Mouse (Mus musculus) G1E-ER4 (cell line): ENCODE measurements around the gene Tmcc3. TPM values are rescaled to one million over a fixed set of nuclear protein-coding genes. Genes with fewer than 3 reads are reported as not detected.

Experiments
- GATA1 ChIP-seq: IDR thresholded peaks from one replicate; pipeline ENCODE4 v1.8.0; 2012; ENCODE audit warnings: low read length, inconsistent platforms
- polyA plus RNA-seq: library from polyadenylated mRNA; stranded (reverse); fragments of >175 nt; gene quantifications from 2 replicates; pipeline ENCODE4 v1.2.3, GENCODE M21; 2012

Gene Tmcc3
- polyA plus RNA-seq, 1 experiment, result 7.3 TPM

- TF ChIP-seq GATA1, result no peak
Measured at GRCm38 (mm10) chr10:94347296-94347695, 35.5 kb downstream of the Tmcc3 start.

GRCm38 (mm10) chr10:94347959-94348358, 36.2 kb downstream of the Tmcc3 start:
- TF ChIP-seq GATA1, result no peak

GRCm38 (mm10) chr10:94350207-94350606, 38.5 kb downstream of the Tmcc3 start:
- TF ChIP-seq GATA1, result no peak

GRCm38 (mm10) chr10:94350896-94351661, 39.3 kb downstream of the Tmcc3 start:
- no peak for TF ChIP-seq GATA1

- no peak for TF ChIP-seq GATA1
Measured at GRCm38 (mm10) chr10:94352172-94352876, 40.6 kb downstream of the Tmcc3 start.

- no peak for TF ChIP-seq GATA1
Measured at GRCm38 (mm10) chr10:94352877-94353853, 41.4 kb downstream of the Tmcc3 start.

- TF ChIP-seq GATA1, result no peak
Measured at GRCm38 (mm10) chr10:94354005-94354404, 42.3 kb downstream of the Tmcc3 start.

- TF ChIP-seq GATA1, result no peak
Measured at GRCm38 (mm10) chr10:94354427-94354826, 42.7 kb downstream of the Tmcc3 start.

GRCm38 (mm10) chr10:94356504-94357169, 44.9 kb downstream of the Tmcc3 start:
- no peak for TF ChIP-seq GATA1

GRCm38 (mm10) chr10:94360664-94361063, 48.9 kb downstream of the Tmcc3 start:
- no peak for TF ChIP-seq GATA1

GRCm38 (mm10) chr10:94371293-94371692, 59.5 kb downstream of the Tmcc3 start:
- no peak for TF ChIP-seq GATA1

GRCm38 (mm10) chr10:94376941-94377340, 65.2 kb downstream of the Tmcc3 start:
- no peak for TF ChIP-seq GATA1

- no peak for TF ChIP-seq GATA1
Measured at GRCm38 (mm10) chr10:94377844-94378243, 66.1 kb downstream of the Tmcc3 start.

- TF ChIP-seq GATA1, result no peak
Measured at GRCm38 (mm10) chr10:94378383-94378782, 66.6 kb downstream of the Tmcc3 start.

- TF ChIP-seq GATA1, result no peak
Measured at GRCm38 (mm10) chr10:94380082-94380481, 68.3 kb downstream of the Tmcc3 start.
